Mouse (Mus musculus) ES-Bruce4 (cell line): Measurements from ENCODE around the gene Rex1bd. TPM values are rescaled to one million over a fixed set of nuclear protein-coding genes. Genes with fewer than 3 reads are reported as not detected.
A peak's percentile ranks its signal among the peaks of the same experiment; 100 is the strongest.

ENCODE experiments used
- H3K27ac ChIP-seq: 2 replicates; pipeline ENCODE4 v1.5.1; 2012; ENCODE audit warnings: low read length, inconsistent platforms; ENCODE audit not compliant: insufficient read depth
- H3K27me3 ChIP-seq: 2 replicates; pipeline ENCODE4 v1.6.1; 2012; ENCODE audit warnings: mild to moderate bottlenecking, low read length, inconsistent platforms; ENCODE audit not compliant: control insufficient read depth, poor library complexity, insufficient read depth, severe bottlenecking
- H3K36me3 ChIP-seq: 2 replicates; pipeline ENCODE4 v1.6.1; 2012; ENCODE audit warnings: inconsistent platforms, mild to moderate bottlenecking, low read length, moderate library complexity; ENCODE audit not compliant: control insufficient read depth, poor library complexity, insufficient read depth, severe bottlenecking
- H3K4me1 ChIP-seq: one replicate; pipeline ENCODE4 v1.8.1; 2011; ENCODE audit warnings: low read length; ENCODE audit not compliant: control insufficient read depth, insufficient read depth
- H3K4me3 ChIP-seq: 2 replicates; pipeline ENCODE4 v1.5.1; 2011; ENCODE audit warnings: low read depth, mild to moderate bottlenecking, low read length
- H3K9ac ChIP-seq: 2 replicates; pipeline ENCODE4 v1.6.1; 2012; ENCODE audit warnings: low read depth, mild to moderate bottlenecking, inconsistent platforms; ENCODE audit not compliant: poor library complexity, severe bottlenecking
- H3K9me3 ChIP-seq: replicated peaks from 2 replicates; pipeline ENCODE4 v1.6.1; 2012; ENCODE audit warnings: mild to moderate bottlenecking, low read length, inconsistent platforms; ENCODE audit not compliant: control insufficient read depth, poor library complexity, insufficient read depth, severe bottlenecking
- CTCF ChIP-seq: IDR thresholded peaks from one replicate; pipeline ENCODE4 v1.8.1; 2011; ENCODE audit warnings: low read depth, low read length
- EP300 ChIP-seq: IDR thresholded peaks from 2 replicates; pipeline ENCODE4 v1.6.1; 2011; ENCODE audit warnings: low read depth, low read length; ENCODE audit not compliant: insufficient read depth
- POLR2A ChIP-seq: IDR thresholded peaks from one replicate; pipeline ENCODE4 v1.8.1; 2011; ENCODE audit warnings: low read length; ENCODE audit not compliant: insufficient read depth
- polyA plus RNA-seq: library from polyadenylated mRNA; stranded (reverse); fragments of >200 nt; gene quantifications from 2 replicates; pipeline ENCODE4 v1.2.4, GENCODE M21; 2011; ENCODE audit warnings: low read depth; ENCODE audit not compliant: missing spikeins, insufficient read depth, insufficient read length

Rex1bd gene
- polyA plus RNA-seq, 1 experiment, result 40.0 TPM

DNA sequence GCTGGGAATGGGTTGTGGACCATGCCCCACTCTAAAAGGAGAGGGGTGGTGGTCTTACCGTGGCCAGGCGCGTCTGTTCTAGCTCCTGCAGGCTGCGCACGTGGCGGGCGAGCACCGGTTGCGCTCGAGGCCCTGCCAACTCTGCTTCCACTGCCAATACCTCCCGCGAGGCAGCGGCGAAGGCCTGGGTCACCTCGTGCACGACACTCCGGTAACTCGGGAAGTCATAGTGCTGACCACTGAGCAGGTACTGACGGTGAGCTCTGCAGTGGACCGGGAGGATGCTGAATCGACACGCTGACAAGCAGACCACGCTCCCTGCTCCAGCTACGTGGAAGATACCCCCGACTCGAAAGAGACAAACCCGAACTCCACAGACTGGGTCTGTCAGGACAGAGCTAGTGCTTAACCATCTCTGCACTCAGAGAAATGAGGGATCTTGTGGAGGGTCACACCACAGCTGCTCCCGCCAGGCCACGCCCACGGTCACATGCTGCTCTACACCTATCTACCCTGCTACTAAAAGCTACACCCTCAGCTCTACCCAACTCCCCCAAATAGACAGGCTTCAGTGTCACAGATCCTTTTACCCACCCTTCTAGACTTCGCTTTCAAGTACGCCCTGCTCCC, 739 bp downstream of the Rex1bd start:
- H3K27ac ChIP-seq, result peak overlapping the region; percentile 21; the same call in 1 of the 2 replicates
- peak overlapping the region; percentile 59 for H3K4me3 ChIP-seq
- H3K27me3 ChIP-seq, result no peaks in the 10 kb centered on the region
- no peak for TF ChIP-seq CTCF
- TF ChIP-seq POLR2A, result no peak
- no peak for TF ChIP-seq EP300
- peaks cover 24% of the 10 kb centered on the region for H3K36me3 ChIP-seq
- H3K9ac ChIP-seq, result peak overlapping the region; percentile 87
- no peaks in the 10 kb centered on the region for H3K4me1 ChIP-seq
- no peaks in the 10 kb centered on the region for H3K9me3 ChIP-seq

GRCm38 (mm10) chr8:70504851-70505250, 1.7 kb downstream of the Rex1bd start:
- peaks cover 24% of the 10 kb centered on the region for H3K36me3 ChIP-seq
- no peaks in the 10 kb centered on the region for H3K4me1 ChIP-seq
- H3K9ac ChIP-seq, result no peak overlapping the region
- H3K4me3 ChIP-seq, result no peak overlapping the region
- no peak overlapping the region for H3K27ac ChIP-seq
- H3K9me3 ChIP-seq, result no peaks in the 10 kb centered on the region
- TF ChIP-seq POLR2A, result no peak
- TF ChIP-seq CTCF, result peak; percentile 77
- TF ChIP-seq EP300, result no peak
- no peaks in the 10 kb centered on the region for H3K27me3 ChIP-seq

- H3K27me3 ChIP-seq, result no peaks in the 10 kb centered on the region
Measured at GRCm38 (mm10) chr8:70504291-70504716, 2.2 kb downstream of the Rex1bd start.

GRCm38 (mm10) chr8:70503062-70503750, 3.3 kb downstream of the Rex1bd start:
- Histone ChIP-seq H3K9me3 (no peaks in the 10 kb centered on the region), H3K27ac (no peak overlapping the region), H3K36me3 (peaks cover 13% of the 10 kb centered on the region), H3K4me3 (peak overlapping the region; percentile 22; the same call in 1 of the 2 replicates), H3K4me1 (no peaks in the 10 kb centered on the region), H3K9ac (0 out of 2 replicates have a peak overlapping the region, but pooled peaks have one; percentile 6), H3K27me3 (no peaks in the 10 kb centered on the region)
- TF ChIP-seq CTCF (peak; percentile 73), EP300 (no peak), POLR2A (no peak)

More at GRCm38 (mm10) chr8:70504291-70504716, 2.2 kb downstream of the Rex1bd start:
- no peak overlapping the region for H3K9ac ChIP-seq
- no peak overlapping the region for H3K27ac ChIP-seq
- TF ChIP-seq CTCF, result no peak
- H3K36me3 ChIP-seq, result peaks cover 23% of the 10 kb centered on the region
- H3K9me3 ChIP-seq, result no peaks in the 10 kb centered on the region
- H3K4me3 ChIP-seq, result no peak overlapping the region
- no peaks in the 10 kb centered on the region for H3K4me1 ChIP-seq

- Histone ChIP-seq H3K4me3 (no peak overlapping the region), H3K27me3 (no peaks in the 10 kb centered on the region), H3K4me1 (no peaks in the 10 kb centered on the region), H3K27ac (no peak overlapping the region), H3K9me3 (no peaks in the 10 kb centered on the region), H3K36me3 (peaks cover 7% of the 10 kb centered on the region), H3K9ac (peak overlapping the region; percentile 51)
- no peak for TF ChIP-seq POLR2A
Measured at GRCm38 (mm10) chr8:70502540-70502939, 4.0 kb downstream of the Rex1bd start.

DNA sequence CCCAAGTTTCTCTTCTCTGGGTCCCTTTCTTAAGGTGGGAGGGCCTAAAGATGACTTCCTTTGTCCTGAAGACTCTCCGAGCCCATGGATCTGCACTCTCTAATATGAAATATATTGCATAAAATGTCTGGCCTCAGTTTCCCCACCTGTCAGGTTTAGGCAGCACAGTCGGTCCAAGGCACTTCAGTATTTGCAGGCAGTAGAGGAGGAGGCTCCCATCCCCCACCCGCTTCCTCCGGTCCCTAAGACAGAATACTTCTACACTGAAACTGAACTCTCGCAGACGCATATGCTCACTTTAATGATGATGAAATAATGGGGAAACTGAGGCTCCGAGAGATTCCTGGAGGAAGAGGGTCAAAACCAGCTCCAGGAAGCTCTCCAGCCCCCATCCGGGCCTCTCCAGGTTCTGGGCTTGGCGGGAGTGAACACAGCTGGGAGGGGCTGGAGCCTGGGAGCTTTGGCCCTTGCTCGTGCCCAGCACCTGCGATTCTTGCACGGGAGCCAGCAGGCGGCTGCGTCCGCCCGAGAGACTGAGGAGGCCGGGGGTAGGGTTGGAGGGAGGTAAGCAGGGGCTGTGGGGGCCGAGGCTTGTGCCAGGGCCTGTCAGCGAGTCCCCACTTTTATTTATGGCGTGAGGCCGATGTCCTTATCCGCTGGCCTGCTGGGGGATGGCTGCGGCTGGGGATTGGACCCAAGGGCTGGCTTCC, 4.6 kb downstream of the Rex1bd start:
- H3K4me1 ChIP-seq, result no peaks in the 10 kb centered on the region
- peak overlapping the region; percentile 51 for H3K9ac ChIP-seq
- H3K9me3 ChIP-seq, result no peaks in the 10 kb centered on the region
- H3K27ac ChIP-seq, result no peak overlapping the region
- no peaks in the 10 kb centered on the region for H3K27me3 ChIP-seq
- peaks cover 4% of the 10 kb centered on the region; the same call in 1 of the 2 replicates for H3K36me3 ChIP-seq
- TF ChIP-seq CTCF (no peak), POLR2A (no peak), EP300 (no peak)
- H3K4me3 ChIP-seq, result no peak overlapping the region
